Mouse (Mus musculus) liver, postnatal 0 days (tissue): ENCODE measurements around the gene Plpp3.

Experiments used
- CTCF ChIP-seq: sonication (generic); IDR thresholded peaks from 2 replicates; pipeline ENCODE4 v1.5.1; 2016; ENCODE audit warnings: antibody characterized with exemption, low read depth
- EP300 ChIP-seq: IDR thresholded peaks from 2 replicates; pipeline ENCODE4 v1.6.1; 2016; ENCODE audit warnings: antibody characterized with exemption, low read depth, mild to moderate bottlenecking

- TF ChIP-seq EP300 (peak; percentile 48; the same call in 1 of the 2 replicates), CTCF (no peak)
Measured at GRCm38 (mm10) chr4:105187873-105188272, 30.7 kb downstream of the Plpp3 start.
